Mouse (Mus musculus): ENCODE results near the gene Col7a1.

Gene Col7a1

GRCm38 (mm10) chr9:108985710-108986109 lies 32.3 kb downstream of the Col7a1 start, which contains the start of gene Ucn2:
Ucn2 (plus strand) TSS chr9:108986010.
- DNase-seq (ENCODE audit: low spot score in 2 of 2), result no peak

GRCm38 (mm10) chr9:108987704-108988350 lies 34.4 kb downstream of the Col7a1 start:
- DNase-seq (ENCODE audit: low spot score in 2 of 2), result peak in 1 of 2 experiments; percentile 60

- no peak for DNase-seq (ENCODE audit: low spot score in 2 of 2)
Measured at GRCm38 (mm10) chr9:108989802-108990461, 36.5 kb downstream of the Col7a1 start.

GRCm38 (mm10) chr9:108990462-108990820 lies 37.1 kb downstream of the Col7a1 start:
- DNase-seq (ENCODE audit: low spot score in 2 of 2), result no peak

DNA sequence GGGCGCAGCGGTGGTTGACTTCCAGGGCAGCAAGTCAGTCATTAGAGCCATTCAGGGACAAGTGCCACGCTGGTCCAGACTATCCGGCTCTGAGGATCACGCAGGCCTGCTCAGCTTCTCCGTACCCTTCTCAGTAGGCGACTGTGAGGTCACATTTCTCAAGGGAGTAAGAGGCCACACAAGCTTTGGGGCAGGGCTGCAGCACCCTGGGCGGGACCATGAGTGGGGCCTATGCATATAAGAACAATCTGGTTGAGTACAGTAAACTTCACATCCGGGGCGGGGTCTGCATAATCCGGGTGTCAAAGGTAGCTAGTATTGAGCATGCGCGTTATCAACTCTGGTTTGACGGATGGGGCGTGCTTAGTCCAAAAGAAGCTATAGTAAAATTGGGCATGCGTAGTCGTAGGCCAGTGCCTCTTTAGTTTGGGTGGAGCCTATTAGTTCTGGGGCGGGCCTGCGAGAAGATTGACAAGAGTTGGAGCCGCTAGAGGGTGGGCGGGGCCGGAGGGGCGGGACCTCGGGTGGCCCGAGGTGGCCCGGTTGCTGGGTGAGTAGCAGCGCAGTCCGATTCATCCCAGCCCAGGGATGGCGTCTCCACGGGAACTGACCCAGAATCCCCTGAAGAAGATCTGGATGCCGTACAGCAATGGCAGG lies 38.2 kb downstream of the Col7a1 start, which contains the start of gene Pfkfb4:
Gene Pfkfb4 (plus strand): TSS at position 351 of the 657 bp plus-strand sequence.
- peak; percentile 75 to 95 for DNase-seq (ENCODE audit: low spot score in 2 of 2)

DNA sequence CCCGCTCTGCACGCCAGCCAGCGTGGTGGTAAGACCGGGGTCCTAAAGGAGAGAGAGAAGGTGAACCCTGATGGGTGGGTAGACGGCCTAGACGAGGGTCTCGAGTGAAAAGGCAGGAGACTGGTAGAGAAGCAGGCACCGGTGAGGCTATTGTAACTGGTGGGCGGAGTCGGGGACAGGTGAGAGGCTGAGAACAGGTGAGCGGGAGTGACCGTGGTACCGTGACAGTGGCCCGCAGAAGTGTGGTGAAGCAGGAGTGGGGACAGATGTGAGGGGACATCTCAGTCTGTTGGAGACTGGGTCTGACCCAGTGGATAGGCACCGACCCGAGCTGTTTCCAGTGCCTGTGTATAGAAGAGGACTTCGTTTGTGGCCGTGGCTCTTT lies 38.7 kb downstream of the Col7a1 start:
- no peak for DNase-seq (ENCODE audit: low spot score in 2 of 2)

- DNase-seq (ENCODE audit: low spot score in 2 of 2), result no peak
Measured at GRCm38 (mm10) chr9:108992620-108993361, 39.4 kb downstream of the Col7a1 start.

DNA sequence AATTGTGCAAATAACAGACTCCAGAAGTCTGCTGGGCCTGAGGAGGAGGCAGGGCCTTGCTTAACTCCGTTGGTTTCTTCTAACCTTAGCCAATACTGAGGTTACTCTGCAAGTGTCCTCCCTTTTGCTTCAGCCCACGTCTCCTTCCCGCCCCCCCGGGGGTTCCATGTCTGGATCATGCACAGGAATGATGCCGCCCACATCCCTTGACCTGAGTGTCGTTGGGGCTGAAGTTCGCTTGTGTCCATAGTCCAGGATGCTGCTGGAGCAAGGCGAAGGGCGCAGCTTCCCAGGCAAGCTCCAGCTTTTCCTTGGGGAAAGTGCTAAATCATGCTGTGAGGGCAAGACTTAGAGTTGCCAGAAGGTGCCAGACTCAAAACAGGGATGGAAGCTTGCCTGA lies 43.0 kb downstream of the Col7a1 start:
- DNase-seq (ENCODE audit: low spot score in 2 of 2), result no peak

GRCm38 (mm10) chr9:108998287-108999166 lies 45.1 kb downstream of the Col7a1 start:
- no peak for DNase-seq (ENCODE audit: low spot score in 2 of 2)

DNA sequence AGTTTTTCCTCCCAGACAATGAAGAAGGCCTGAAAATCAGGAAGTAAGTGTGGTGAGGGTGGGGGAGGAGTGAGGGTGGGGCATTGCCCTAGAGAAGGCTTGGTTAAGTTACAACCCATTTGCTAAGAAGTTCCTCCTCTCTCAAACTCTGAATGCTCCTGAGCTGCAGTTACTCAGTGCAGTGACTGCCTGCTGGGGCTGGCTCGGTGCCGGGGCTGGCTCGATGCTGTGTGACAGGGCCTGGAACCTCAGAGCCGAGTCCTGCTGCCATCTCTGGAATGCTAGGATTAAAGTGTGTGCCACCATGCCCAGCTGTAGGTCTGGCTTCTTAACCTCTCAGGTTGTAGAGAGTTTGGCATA lies 45.8 kb downstream of the Col7a1 start:
- DNase-seq (ENCODE audit: low spot score in 2 of 2), result no peak

- peak in 1 of 2 experiments; percentile 46 for DNase-seq (ENCODE audit: low spot score in 2 of 2)
Measured at GRCm38 (mm10) chr9:109000726-109001125, 47.3 kb downstream of the Col7a1 start.

GRCm38 (mm10) chr9:109003201-109003600 lies 49.8 kb downstream of the Col7a1 start:
- DNase-seq (ENCODE audit: low spot score in 2 of 2), result no peak

DNA sequence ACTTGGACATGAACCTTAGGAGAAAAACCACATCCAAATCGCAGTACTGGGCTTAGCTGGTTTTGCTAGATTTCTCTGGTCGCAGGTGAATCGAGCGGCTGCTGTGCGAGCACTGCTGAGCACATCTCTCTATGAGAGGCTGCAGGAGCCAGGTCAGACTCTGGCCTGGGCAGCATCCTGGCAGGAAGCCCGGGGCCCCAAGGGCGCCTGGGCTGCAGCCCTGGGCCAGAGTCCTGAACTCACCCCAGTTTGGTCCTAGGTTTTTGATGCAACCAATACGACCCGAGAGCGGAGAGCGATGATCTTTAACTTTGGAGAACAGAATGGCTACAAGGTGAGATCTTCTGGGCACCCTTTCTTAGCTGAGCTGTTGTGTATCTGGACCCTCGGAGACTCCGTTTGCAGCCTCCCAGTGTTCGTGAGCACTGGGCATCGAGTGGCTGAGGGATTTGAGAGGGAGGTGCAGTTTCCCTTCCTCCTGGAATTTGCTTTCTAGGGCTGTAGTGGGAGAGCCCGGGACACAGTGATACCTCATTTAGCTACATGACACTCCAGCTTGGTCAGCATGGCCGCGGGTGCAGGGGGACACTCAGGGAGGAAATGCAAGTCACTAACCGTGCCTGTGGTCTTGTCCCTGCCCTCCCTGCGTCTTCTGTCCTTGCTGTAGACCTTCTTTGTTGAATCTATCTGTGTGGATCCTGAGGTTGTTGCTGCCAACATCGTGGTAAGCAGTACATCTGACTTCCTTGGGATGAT lies 53.8 kb downstream of the Col7a1 start:
- no peak for DNase-seq (ENCODE audit: low spot score in 2 of 2)

DNA sequence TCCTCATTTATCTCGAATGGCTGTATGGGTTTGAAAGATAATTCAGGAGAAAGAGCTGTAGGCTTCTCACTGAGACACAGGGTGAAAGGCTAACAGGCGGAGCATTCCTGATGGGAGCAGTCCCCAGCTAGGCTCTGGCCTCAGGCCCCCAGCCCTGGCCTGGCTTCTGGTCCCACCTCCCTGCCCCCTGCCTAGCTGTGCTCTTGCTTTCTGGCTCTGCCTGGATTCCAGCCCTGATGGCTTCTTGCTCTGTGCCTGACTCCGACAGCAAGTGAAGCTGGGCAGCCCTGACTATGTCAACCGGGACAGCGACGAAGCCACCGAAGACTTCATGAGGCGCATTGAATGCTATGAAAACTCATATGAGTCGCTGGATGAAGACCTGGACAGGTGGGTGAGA lies 54.7 kb downstream of the Col7a1 start:
- DNase-seq (ENCODE audit: low spot score in 2 of 2), result no peak

GRCm38 (mm10) chr9:109008994-109009635 lies 55.7 kb downstream of the Col7a1 start:
- DNase-seq (ENCODE audit: low spot score in 2 of 2), result no peak

GRCm38 (mm10) chr9:109009636-109010315 lies 56.4 kb downstream of the Col7a1 start:
- peak in 1 of 2 experiments; percentile 54 for DNase-seq (ENCODE audit: low spot score in 2 of 2)

- no peak for DNase-seq (ENCODE audit: low spot score in 2 of 2)
Measured at GRCm38 (mm10) chr9:109010316-109010690, 56.9 kb downstream of the Col7a1 start.

DNA sequence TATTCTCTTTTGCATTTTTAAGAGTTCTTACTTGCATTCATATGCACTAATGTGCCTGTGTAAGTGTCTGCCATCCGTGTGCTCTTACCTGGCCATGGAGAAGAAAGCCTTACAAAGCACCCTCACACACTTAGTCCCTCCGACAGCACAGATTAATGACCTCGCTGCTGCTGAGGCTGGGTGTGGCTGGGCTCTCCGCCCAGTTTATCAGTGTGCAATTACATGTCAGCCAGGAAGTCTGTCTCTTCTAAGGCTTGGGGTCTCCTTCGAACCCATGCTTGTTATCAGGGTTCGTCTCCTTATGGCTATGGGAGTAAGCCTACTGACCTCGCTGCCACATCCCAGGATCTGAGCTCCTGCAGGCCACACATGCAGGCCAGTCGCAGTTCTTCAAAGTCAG lies 62.0 kb downstream of the Col7a1 start:
- no peak for DNase-seq (ENCODE audit: low spot score in 2 of 2)

- DNase-seq (ENCODE audit: low spot score in 2 of 2), result no peak
Measured at GRCm38 (mm10) chr9:109016973-109017604, 63.7 kb downstream of the Col7a1 start.

All from urinary bladder, adult 18-20 months (tissue).